Mouse (Mus musculus): ENCODE data around the gene Cmtm8.

The Cmtm8 gene

DNA sequence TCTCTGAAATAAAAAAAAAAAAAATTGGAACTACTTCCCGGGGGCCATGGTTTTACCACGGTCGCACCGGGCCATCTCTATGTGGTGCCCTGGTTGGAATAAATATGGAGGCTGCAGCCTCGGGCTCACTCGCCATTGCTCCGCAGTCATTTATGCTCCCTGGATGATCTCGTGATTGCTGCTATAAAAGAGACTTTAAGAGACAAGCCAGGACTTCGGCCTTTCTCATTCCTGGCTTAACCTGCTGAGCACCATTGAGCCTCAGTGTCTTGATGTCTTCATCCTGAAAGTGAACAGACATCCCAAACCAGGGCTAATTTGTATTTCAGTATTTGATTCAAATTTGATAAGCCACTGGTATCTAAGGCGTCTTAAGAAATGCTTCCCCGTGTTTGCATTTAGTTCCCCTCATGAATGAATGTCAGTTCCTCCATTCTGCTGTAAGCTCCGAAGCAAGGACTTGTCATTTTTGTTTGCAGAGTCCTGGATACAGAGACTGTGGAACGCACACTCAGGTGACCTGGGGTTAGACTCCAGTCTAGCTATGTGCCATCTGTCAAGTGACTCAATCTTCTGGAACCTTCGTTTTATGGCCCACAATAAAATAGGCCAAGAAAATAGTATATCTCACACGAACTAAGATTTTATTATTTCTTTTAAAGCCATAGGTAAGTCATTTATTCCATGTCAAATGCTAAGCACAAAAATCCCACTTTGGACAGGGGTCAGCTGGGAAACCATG is 22.2 kb downstream of the Cmtm8 start:
- no peak for DNase-seq (ENCODE audit: low spot score)

DNA sequence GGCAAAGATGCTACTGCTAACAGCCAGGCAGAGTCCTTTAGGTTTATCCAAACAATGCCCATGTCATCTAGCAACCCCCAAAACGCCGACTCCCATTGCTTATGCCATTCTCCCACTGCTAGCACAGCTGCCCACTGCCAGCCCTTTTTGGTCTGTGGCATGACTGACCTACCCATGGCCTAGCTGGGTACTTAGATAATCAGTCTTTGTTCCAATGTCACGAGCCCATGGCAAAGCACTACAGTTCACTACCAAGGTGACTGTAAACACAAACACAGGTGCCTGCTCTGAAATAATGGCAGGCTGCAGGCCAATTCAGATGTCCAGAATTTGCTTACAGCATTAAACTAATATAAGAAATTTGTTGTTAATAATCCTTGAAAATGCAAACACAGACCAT is 25.0 kb downstream of the Cmtm8 start:
- DNase-seq (ENCODE audit: low spot score) = no peak

DNA sequence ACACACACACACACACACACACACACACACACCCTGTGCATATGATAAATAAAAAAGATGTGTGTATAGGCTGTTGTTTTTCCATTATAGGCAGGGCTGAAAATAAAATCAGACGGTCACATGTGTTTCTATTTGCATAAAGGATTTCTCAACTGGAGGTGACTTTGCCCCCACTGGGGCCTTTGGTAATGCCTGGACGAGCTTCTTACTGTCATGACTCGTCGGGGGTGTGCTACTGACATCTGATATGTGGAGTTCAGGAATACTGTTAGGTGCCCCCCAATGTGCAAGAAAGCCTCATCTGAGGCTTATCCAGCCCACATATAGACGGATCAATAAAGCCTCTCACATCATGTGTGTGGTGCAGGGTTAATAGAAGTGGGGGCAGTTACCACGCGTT is 26.9 kb downstream of the Cmtm8 start:
- no peak for DNase-seq (ENCODE audit: low spot score)

DNA sequence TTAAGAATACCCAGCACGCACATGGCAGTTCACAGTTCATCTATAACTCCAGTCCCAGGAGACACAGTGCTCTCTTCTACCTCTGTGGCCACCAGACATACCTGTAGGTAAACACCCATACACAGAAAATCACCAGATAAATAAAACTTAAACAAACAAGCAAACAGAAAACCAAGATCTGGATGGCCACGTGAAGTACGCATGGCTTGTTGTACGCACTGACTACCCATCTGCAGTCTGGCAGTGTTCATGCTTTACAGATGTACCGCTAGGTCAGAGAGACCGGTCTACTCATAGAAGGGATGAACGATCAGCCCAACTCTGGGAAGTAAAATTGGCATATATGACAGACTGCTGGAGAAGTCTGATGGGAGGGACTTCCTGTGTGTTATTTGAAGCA is 27.8 kb downstream of the Cmtm8 start:
- DNase-seq (ENCODE audit: low spot score) = no peak

DNA sequence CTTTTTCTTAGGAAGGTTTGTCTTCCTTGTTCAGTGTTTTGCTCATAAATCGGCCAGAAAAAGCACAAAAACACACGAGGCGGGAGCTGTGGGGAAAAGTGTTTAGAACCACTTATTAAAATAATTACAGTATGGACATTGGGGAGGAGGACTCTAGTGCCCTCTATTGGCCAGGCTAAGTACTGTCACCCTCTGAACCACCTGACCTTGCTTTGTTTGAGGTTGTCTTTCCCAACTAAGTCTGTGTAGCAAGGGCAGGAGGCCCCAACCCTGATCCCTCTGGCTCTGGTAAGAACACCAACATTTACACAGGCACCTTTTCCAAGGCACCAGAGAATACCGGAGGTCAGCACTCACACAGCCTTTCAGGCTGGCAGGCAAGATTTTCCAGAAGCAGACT is 28.6 kb downstream of the Cmtm8 start:
- DNase-seq (ENCODE audit: low spot score) = peak; percentile 68

DNA sequence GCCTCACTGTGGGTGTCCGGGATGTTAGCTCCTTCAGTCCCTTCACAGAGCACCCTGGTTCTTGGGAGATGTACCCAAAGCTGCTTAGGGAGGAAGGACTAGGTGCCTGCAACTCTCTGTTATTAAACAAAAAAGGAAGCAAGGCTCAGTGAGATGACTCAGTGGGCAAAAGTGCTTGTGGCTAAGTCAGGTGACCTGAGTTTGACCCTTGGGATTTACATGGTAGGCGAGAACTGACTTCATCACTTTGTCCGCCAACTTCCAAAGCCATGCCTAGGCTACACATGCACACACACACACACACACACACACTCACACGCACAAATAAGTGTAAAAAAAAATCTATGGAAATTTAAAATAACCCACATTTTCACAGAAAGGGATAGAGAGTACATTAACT is 32.0 kb downstream of the Cmtm8 start:
- DNase-seq (ENCODE audit: low spot score) = peak; percentile 26

DNA sequence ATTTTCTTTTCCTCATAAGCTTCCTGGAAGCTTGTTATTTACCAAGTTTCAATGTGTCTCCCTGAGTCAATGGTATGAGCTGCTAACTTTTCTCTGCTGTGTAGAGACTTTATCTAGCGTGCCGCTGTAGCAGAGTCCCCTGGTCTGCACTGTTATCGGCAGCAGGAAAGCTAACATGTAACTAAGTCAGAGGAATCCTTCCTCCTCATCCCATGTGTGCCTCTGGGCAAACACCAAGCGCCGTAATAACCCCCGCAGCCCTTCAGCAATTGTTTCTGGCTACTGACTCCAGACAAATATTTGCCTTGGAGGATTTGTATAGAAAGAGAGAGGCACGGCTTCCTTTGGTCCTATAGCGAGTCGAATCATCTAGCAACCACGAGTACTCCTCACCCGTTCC is 33.1 kb downstream of the Cmtm8 start:
- no peak for DNase-seq (ENCODE audit: low spot score)

DNA sequence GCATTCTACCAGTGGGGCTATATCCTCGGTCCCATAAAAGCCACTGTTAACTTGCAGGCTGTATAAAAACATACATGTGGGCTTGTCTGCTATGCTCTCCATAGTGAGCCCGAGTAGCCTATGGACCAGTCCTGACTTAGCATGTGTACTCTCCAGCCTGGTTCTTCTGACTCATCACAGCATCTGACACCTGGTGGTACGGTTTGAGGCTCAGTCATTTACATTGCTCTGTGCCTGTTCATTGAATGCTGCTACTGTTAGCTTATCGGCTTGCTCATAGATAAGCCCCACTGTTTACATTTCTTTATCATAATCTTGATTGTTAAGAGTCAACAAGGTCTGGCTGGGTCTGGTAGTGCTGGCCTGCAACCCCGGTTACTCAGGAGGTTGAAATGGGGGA is 35.3 kb downstream of the Cmtm8 start:
- no peak for DNase-seq (ENCODE audit: low spot score)

DNA sequence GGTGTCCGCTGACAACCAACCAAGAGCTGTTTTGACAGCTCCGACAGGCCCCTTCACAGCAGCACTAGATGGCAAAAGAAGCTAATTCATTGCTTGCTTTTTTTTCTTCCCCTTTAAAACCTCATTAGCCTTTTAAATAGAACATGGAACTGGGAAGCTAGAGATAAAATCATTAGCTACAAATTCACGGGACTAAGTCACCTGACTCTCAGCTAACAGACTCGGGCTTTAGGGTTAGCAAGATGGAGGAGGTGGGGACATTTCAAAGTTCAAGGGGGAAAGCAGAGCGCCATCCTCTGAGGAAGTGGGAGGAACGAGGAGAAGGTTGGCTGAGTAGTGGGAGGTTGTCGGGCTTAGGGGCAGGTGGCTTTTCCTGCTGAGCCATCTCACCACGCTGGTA is 36.7 kb downstream of the Cmtm8 start:
- no peak for DNase-seq (ENCODE audit: low spot score)

DNA sequence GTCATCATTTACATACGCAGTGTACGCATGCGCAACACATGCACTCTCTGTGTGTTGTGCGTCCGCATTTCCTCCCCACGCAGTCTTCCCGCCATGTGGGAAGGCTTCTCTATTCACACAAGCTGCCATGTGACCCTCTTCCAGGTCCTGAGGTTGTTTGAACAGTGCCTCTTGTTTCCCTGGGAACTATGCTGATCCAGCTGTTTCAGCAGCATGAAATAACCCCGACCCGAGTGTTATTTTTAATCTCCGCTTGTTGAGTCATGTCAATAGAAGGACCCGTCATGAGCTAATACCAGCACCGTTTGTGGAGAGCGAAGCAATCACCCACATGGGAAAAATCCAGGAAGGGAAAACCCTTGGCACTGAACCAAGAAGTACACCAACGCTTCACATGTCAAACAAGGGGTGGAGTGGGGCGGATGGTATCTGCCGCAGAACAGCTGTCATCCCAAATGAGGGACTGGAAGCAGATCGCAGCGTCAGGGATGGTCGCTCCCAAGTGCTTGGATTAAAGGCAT is 38.7 kb downstream of the Cmtm8 start:
- peak; percentile 71 for DNase-seq (ENCODE audit: low spot score)

DNA sequence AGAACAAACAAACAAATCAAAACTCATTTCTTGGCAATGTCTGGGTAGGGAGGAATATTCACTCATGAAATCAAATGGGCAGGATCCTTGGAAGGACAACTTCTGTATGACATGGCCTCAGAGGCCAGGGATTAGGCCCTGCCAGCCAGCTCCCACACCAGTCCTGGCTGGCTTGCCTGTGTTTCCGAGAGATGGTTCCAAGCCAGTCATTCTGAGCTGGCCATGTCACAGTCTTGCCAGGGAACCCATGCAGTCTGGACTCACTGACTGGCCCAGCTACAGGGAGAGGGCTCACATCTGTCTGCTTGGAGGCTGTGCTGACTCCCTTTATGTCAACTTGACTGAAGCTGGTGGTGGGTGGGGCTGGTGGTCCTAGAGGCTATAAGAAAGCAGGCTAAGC is 41.8 kb downstream of the Cmtm8 start:
- DNase-seq (ENCODE audit: low spot score) = no peak

DNA sequence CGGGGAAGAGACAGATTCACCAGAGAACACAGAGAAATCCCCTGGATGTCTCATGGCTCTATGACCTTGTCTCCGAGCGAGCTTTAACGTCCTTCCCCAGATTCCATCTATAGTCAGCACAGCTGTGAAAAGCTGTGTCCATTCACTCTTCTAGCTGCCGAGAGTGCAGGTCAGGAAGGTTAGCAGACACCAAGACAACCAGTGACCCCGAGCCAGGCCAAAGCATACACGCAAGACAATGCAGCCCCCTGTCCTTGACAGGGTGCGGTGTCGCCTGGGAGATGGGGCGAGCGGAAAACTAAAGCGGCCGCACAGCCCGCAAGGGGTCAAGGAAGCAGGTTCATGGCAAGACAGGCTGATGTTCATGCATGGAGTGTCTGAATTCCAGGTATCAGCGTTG is 42.7 kb downstream of the Cmtm8 start:
- no peak for DNase-seq (ENCODE audit: low spot score)

DNA sequence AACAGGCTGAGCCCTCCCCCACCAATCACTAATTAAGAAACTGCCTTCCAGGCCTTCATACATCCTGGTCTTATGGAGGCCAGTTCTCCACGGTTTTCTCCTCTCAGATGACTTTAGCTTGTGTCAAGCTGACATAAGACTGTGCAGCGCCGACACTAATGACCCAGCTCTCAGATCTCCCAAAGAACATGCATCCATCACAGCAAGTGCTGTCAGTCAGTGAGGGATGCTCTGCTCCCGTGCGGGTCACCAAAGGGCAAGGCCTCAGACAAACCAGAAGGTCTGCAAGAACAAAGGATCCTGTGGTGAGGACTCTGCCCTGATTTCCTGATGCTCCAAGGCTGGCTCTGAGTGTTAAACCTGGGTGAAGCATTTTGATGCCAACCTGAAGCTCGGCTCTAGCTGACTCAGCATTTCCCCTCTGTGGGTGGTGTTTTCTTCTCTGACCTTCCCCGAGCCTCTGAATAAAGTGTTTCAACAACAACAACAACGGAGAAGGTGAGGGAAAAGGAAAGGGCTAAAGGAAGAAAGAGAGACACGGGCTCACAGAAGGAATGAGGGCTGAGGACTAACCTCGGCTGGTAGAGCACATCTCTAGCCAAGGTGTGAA is 44.4 kb downstream of the Cmtm8 start:
- no peak for DNase-seq (ENCODE audit: low spot score)

DNA sequence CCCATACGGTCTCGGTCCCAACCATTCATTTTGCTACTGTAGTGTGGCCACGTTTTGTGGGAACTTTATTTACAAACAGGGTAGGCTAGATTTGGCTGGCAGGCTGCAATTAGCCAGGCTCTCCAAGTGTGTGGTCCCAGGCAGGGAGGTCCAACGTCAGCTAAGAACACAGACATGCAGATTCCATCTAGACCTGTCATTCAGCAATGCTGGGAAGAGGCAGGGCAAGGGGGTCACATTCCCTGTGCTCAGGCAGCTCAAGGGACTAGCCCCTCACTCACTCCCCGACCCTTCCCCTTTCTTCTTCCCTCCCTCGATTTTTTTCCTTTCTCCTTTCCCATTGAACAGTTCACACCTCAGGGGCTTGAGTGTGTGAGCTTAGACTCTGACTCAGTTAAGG is 45.1 kb downstream of the Cmtm8 start:
- DNase-seq (ENCODE audit: low spot score) = no peak

DNA sequence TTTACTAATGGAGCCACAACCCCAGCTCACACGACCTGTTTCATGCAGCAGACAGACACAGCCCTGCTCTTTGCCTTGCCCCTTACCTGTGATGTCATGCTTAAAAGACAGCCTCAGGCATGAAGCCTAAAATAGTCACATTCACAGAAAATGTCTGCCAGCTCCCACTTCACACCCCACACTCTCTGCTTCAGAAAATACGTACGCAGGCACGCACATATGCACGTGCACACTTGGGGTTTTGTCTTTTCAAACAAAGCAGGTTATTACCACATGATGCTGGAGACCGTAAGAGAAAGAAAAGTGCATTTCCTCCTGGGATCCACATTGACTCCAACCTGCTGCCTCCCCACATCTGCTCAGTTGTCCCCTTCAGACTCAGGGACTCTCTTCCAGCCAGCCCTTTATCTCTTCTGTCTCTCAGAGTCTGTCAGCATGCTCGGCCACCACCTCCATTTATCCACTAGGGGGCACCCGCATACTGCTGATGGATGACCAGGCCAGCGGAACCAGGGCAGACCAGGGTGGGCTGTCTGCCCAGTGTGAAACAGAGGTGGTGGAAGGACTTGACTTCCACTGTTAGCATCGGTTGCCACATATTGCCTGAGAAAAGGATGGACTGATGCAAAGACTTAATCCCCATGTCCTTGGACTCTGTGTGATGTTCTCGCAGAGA is 46.5 kb downstream of the Cmtm8 start:
- DNase-seq (ENCODE audit: low spot score) = peak; percentile 84

DNA sequence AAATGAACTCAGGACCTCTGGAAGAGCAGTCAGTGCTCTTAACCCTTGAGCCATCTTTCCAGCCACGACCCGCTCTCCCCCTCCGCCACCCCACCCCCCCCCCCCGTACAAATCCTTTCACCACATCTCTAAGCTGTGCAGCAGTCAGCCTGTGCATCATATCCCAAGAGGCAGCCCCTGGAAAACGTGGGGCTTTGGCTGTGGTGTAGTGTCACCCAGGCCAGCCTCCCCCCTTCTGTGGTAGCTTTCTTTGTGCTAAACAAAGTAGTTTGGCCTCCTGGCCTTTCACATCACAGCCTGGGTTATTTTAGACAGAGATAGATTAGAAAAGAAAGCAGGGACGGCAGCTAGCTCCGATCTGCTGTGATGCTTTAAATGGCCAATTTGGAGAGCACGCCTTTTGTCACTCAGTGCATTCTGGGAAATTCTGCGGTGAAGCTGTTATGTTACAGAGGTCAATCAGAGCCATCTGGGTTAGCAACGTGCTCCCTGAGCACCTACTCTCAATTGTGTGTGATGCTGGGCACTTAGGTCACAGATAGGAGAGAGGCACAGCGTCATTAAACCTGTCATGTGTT is 47.4 kb downstream of the Cmtm8 start:
- DNase-seq (ENCODE audit: low spot score) = no peak

DNA sequence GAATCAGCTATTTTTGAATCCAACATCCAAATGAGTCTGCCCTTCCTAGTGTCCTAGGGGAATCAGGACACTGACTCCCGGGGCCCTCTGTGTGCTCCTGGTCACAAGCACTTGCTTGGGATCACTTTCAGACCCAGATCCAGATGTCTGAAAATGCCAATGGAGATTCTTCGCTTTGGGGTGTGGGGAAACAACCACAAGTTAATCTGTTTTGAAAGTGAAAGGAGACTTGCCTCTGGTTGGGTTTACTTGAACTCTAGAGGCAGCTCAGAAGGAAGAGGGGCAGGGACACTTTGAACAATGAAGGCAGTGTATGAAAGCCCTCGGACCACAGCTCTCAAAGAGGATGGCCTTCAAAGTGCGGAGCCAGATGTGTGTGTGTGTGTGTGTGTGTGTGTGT is 49.5 kb downstream of the Cmtm8 start:
- no peak for DNase-seq (ENCODE audit: low spot score)

DNA sequence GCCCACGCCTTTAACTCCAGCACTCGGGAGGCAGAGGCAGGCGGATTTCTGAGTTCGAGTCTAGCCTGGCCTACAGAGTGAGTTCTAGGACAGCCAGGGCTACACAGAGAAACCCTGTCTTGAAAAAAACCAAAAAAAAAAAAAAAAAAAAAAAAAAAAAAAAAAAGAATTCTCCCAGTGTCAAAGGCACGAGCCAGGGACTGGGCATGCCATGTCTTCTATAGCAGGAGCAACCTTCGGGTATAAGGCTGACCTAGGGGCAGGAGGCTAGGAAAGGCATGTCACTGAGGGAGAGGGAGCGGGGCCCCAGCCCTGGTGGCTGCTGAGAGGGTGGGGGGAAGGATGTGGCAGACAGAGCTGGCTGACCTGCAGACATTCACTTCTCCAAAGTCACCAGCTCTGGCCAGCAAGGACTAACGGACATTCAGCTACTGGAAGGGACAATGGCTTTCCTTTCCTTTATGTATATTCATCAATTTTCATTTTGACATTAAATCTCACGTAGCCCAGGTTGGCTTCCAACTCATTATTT is 50.1 kb downstream of the Cmtm8 start:
- DNase-seq (ENCODE audit: low spot score) = no peak

DNA sequence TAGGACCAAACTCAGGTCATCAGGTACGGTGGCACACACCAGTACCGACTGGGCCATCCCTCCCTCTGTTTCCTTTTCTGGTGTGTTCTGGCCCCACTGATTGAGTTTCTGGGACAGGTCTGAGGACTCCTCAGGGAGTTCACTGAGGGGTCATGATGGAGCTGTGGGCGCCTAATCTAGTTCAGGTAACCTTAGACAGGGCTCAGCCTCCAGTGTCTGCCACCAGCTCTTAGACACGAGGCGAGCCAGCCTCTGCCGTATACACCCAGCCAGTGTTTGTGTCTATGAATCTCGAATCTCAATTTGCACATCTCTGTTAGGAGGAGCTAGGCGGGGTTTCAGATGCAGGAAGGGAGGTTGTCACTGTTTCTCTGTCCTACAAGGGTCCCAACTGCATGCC is 54.0 kb downstream of the Cmtm8 start:
- no peak for DNase-seq (ENCODE audit: low spot score)

DNA sequence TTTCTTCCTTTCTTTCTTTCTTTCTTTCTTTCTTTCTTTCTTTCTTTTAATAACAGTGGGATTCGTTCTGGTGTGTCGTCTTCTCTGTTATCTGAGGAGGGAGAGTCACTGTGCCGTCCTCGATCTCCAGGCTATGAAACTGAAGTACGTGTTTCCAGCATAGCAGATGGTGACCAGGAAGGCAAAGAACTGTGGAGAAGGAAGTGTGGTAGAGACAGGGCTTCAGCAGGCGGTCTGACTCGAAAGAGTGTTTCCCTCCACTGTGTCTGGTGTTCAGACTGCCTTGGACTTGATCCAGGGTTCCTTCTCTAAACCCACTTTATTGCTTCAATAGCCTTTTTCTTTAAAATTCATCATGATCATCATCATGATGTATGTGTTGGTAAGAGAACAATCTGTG is 54.4 kb downstream of the Cmtm8 start:
- no peak for DNase-seq (ENCODE audit: low spot score)

DNA sequence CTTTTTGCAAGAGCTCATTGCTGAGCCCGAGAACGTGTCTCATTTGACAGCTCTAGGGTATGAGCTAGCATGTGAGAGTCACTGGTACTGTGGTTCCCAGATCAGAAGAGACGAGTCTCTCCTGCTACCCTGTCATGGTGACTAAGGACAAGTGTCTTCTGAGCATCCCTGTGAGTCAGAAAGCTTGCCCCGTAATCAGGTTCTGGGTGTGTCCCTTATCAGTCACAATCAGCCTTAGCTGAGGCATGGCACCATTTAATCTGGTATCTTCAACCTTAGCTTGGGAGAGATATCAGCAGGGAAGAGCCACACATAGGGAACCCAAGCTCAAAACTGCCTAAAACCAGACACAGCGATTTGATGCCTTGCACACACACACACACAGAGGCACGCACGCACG is 55.3 kb downstream of the Cmtm8 start:
- DNase-seq (ENCODE audit: low spot score) = no peak

DNA sequence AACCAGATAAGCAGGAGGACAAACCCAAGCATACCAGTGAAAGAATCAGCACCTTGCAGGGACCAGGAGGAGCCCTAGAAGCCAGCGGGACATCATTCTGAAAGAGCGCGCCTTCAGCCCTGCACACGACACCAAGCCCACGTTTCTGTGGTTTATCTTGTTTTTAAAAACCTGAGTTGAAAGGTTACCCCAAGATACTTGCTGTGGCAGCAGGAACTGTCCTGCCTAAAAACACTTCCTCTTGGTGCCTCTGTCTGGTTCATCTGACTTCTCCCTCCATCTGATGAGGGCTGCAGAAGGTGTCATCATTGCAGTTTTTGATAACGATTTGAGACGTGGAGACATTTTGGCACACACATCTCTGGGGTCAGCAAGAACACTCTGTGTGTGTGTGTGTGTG is 56.2 kb downstream of the Cmtm8 start:
- peak; percentile 23 for DNase-seq (ENCODE audit: low spot score)

DNA sequence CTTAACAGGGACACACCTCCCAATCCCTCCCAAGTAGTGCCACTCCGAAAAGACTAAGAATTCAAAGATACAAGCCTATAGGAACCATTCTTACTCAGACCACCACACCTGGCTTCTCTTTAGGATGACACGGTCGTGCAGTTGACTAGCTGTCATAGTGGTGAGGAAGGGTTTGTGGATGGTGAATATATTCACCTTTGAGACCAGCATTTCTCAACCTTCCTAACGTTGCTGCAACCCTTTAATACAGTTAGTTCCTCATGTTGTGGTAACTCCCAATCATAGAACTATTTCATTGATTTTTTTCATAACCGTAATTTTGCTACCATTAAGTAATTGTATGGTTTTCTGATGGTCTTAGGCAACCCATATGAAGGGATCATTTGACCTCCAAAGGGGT is 56.8 kb downstream of the Cmtm8 start:
- DNase-seq (ENCODE audit: low spot score) = no peak

Measured in lung, postnatal 25 days (tissue).